Mouse (Mus musculus) ES-Bruce4 (cell line): ENCODE data around the gene Smyd2.

Source experiments
- CTCF ChIP-seq: IDR thresholded peaks from one replicate; pipeline ENCODE4 v1.8.1; 2011; ENCODE audit warnings: low read depth, low read length
- EP300 ChIP-seq: IDR thresholded peaks from 2 replicates; pipeline ENCODE4 v1.6.1; 2011; ENCODE audit warnings: low read depth, low read length; ENCODE audit not compliant: insufficient read depth
- POLR2A ChIP-seq: IDR thresholded peaks from one replicate; pipeline ENCODE4 v1.8.1; 2011; ENCODE audit warnings: low read length; ENCODE audit not compliant: insufficient read depth

- TF ChIP-seq POLR2A: no peak
- TF ChIP-seq CTCF: no peak
- TF ChIP-seq EP300: no peak
These were observed 48.6 kb downstream of the Smyd2 start for GRCm38 (mm10) chr1:189873591-189873990.
